Mouse (Mus musculus): ENCODE results near the gene Gch1.

The Gch1 gene

GRCm38 (mm10) chr14:47181497-47182290, 7.5 kb downstream of the Gch1 start:
- ChIA-PET POLR2A (interaction anchor here in 1 of 4 experiments (0.9 to 1.3 kb wide), 2 partner anchors 11 to 41 kb away, joined by 3 read pairs; no protein-coding TSS in a partner anchor), CTCF (interaction anchor here in 2 of 4 experiments (0.5 to 1.5 kb wide), 3 partner anchors 25 to 95 kb away, joined by 3 to 4 read pairs (median 4); no protein-coding TSS in a partner anchor)

DNA sequence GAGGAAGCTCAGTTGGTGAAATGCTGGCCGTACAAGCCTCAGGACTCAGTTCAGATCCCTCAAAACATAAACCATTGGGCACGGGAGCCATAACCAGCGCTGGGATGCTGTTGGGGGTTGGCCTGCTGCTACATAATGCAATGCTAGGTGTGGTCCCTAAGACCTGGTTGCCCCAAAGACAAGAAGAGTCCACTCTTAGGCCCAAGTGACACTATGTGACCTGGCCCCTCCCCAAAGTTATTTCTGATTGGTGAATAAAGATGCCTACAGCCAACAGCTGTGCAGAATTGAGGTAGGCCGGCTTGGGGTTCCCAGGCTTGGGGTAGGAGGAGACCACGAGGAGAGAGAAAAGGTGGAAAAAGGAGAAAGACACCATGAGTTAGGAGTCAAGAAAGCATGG, 10.4 kb downstream of the Gch1 start:
- ChIA-PET POLR2A (interaction anchor here in 3 of 4 experiments (1.2 to 1.8 kb wide), 5 partner anchors 9 to 13 kb away, joined by 3 to 5 read pairs (median 4); partner anchors contain the start of gene Gch1 (in 1 of the 3)), CTCF (interaction anchor here in 2 of 4 experiments (1.2 kb wide), 3 partner anchors 16 to 92 kb away, joined by 3 to 5 read pairs (median 3); no protein-coding TSS in a partner anchor)

GRCm38 (mm10) chr14:47177846-47178414, 11.3 kb downstream of the Gch1 start:
- ChIA-PET POLR2A (interaction anchor here in 3 of 4 experiments (0.8 to 1.8 kb wide), 5 partner anchors 9 to 16 kb away, joined by 3 to 5 read pairs (median 4); partner anchors contain the start of gene Gch1 (in 1 of the 3)), CTCF (interaction anchor here in 3 of 4 experiments (0.6 to 1.2 kb wide), 4 partner anchors 16 to 113 kb away, joined by 3 to 5 read pairs (median 3); no protein-coding TSS in a partner anchor)

GRCm38 (mm10) chr14:47176226-47176625, 13.0 kb downstream of the Gch1 start:
- POLR2A ChIA-PET, result no interaction called here
- CTCF ChIA-PET, result no interaction called here

- ChIA-PET POLR2A (interaction anchor here in 1 of 4 experiments (0.6 kb wide), 1 partner anchor 78 kb away, joined by 3 read pairs; no protein-coding TSS in a partner anchor), CTCF (no interaction called here)
Observed at GRCm38 (mm10) chr14:47175136-47175535, 14.1 kb downstream of the Gch1 start.

GRCm38 (mm10) chr14:47172073-47172472, 17.1 kb downstream of the Gch1 start:
- ChIA-PET POLR2A (no interaction called here), CTCF (no interaction called here)

DNA sequence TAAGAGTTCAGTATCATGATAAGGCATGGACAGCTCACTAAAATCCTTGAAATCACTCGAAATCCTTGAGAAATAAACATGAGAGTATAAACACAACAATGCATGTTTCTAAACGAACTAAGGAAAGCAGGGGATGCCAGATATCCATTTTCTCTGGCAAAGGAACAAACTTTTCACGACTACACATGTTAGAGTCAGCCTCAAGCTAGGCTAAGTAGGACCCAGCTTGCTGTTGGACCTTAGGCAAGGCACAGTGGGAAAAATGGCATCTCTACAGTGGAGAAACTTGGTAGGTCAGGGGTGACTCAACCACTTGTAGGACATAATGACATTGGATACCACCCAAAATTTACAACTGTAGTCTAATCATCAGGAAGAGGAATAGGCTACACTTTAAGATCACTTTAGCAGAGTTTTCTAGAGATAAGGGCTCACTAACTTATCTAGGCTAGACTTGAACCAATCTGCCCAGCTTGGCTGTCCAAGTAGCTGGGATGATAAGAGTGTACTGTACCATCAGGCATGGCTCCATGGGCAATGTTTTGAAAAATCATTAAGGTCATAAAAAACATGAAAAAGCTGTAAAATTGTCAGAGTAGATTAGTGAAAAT, 18.6 kb downstream of the Gch1 start:
- ChIA-PET CTCF (no interaction called here), POLR2A (interaction anchor here in 1 of 4 experiments (1.1 kb wide), 1 partner anchor 10 kb away, joined by 3 read pairs; no protein-coding TSS in a partner anchor)

GRCm38 (mm10) chr14:47169677-47170410, 19.4 kb downstream of the Gch1 start:
- ChIA-PET POLR2A (interaction anchor here in 1 of 4 experiments (1.1 kb wide), 1 partner anchor 11 kb away, joined by 3 read pairs; no protein-coding TSS in a partner anchor), CTCF (no interaction called here)

DNA sequence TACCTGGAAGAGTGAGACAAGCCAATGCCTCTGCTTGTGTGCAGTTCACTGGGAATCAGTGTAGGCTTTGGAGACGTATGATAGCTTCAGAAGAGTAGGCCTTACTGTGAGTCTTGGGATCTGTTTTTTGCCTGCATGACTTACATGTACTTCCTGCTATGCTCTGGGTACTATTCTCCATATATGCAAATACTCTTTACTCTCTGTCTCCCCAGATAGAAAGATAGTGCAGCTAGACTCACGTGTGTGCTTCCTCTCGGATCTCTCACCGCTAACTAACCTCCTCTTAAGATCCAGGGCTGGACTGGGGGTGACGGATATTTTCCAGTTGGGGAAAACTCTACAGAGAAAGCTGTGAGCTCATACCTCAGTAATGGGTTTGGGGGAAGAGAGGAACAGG, 23.5 kb downstream of the Gch1 start:
- ChIA-PET POLR2A (no interaction called here), CTCF (no interaction called here)

GRCm38 (mm10) chr14:47165117-47165516, 24.1 kb downstream of the Gch1 start:
- CTCF ChIA-PET, result no interaction called here
- POLR2A ChIA-PET, result no interaction called here

GRCm38 (mm10) chr14:47161921-47162427, 27.2 kb downstream of the Gch1 start:
- CTCF ChIA-PET, result interaction anchor here in 1 of 4 experiments (1.2 kb wide), 1 partner anchor 75 kb away, joined by 6 read pairs; no protein-coding TSS in a partner anchor
- POLR2A ChIA-PET, result interaction anchor here in 2 of 4 experiments (0.6 to 1.4 kb wide), 3 partner anchors 16 to 229 kb away, joined by 3 to 6 read pairs (median 5); partner anchors contain the start of gene Gch1 (in 1 of the 2)

GRCm38 (mm10) chr14:47160051-47160640, 29.1 kb downstream of the Gch1 start:
- CTCF ChIA-PET, result interaction anchor here in 1 of 4 experiments (0.6 kb wide), 1 partner anchor 196 kb away, joined by 8 read pairs; no protein-coding TSS in a partner anchor
- POLR2A ChIA-PET, result no interaction called here

DNA sequence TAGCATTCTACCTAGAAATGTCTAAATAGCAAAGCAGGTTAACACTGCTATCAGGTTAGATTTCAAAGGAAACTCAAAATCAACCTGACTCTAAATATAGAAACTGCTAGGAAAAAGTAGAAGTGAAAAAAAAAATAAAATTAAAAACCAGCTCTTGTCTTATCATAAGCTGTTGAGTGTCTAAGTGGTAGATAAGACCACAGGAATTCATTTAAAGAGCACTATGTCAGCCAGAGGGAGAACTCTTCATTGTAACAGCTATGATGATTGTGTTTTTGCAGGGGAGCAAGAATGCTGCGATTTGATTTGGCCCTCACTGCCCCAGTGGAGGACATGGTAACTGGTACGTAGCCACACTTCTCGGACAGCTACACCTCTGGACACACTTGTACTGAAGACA, 34.9 kb downstream of the Gch1 start:
- CTCF ChIA-PET, result interaction anchor here in 2 of 4 experiments (0.6 to 1.0 kb wide), 2 partner anchors 74 to 991 kb away, joined by 3 read pairs; no protein-coding TSS in a partner anchor
- POLR2A ChIA-PET, result interaction anchor here in 1 of 4 experiments (1.1 kb wide), 1 partner anchor 42 kb away, joined by 3 read pairs; no protein-coding TSS in a partner anchor

GRCm38 (mm10) chr14:47151306-47151705, 37.9 kb downstream of the Gch1 start:
- ChIA-PET CTCF (no interaction called here), POLR2A (no interaction called here)

DNA sequence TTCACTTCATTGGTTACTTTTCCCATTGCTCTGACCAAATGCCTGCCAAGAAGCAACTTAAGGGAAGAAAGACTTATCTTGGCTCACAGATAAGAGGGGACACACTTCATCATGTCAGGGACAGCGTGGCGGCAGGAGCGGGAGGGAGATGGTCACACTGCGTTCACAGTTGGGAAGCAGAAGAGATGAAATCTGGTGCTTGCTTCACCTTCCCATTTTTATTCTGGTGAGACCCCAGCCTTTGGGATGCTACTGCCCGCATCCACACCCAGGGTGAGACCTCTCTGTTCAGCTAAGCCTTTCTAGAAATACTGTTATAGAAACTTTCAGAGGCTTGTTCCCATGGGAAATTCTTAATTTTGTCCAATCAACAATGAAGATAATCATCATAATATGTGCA, 44.9 kb downstream of the Gch1 start:
- POLR2A ChIA-PET, result no interaction called here

DNA sequence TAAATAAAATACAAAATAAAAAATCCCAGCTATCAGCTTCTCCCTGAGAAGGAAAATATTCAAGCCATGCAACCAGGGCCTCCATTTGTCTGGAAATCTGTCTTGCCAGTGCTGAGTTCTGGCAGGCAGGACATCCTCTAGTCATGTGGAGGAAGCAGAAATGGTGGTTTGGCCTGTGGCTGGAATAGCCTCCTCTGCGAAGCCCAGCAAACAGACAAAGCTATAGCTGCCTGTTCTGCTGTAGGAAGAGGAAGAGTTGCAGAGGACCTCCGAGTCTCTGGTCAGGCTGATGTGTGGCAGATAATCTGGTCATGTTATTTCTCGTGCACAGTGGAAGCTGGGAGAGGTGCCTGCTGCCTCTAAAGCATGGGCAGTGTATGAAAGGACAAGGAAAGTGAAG, 50.4 kb downstream of the Gch1 start:
- ChIA-PET POLR2A (no interaction called here), CTCF (no interaction called here)

More for the DNA sequence above, 44.9 kb downstream of the Gch1 start:
- CTCF ChIA-PET, result no interaction called here

- ChIA-PET POLR2A (interaction anchor here in 1 of 4 experiments (0.8 kb wide), 1 partner anchor 52 kb away, joined by 3 read pairs; the partner anchor contains the start of gene Gch1), CTCF (interaction anchor here in 1 of 4 experiments (1.5 kb wide), 1 partner anchor 49 kb away, joined by 3 read pairs; no protein-coding TSS in a partner anchor)
Observed at GRCm38 (mm10) chr14:47136637-47137036, 52.6 kb downstream of the Gch1 start.

DNA sequence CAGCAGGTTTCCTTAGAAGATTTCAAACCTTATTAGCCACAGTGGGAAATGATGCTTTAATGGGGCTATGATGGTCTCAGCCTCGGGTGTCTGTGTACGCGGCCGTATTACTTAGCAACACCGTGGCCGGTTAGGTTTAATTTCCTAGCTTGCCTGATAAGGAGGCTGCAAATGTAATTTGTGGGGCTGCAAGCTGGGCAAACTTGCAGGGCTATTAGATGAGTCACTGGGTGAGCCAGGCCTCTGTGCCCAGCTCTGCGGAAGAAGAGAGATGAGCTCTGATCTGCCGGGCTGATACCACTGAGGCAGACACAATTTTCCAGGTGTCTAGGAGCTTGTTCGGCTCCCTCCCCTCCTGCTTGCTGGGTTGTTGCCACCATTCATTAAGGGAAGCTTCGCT, 55.3 kb downstream of the Gch1 start:
- ChIA-PET CTCF (interaction anchor here in 3 of 4 experiments (0.6 to 1.0 kb wide), 3 partner anchors 46 to 298 kb away, joined by 3 to 5 read pairs (median 3); no protein-coding TSS in a partner anchor), POLR2A (no interaction called here)

Measured in embryonic stem cell, embryonic (primary cell).